Mouse (Mus musculus) kidney, adult 2 months (tissue): ENCODE results near the gene Hoxb5.

Experiments used
- CTCF ChIP-seq: fragments of 200-500 bp; conservative IDR thresholded peaks from 2 replicates; pipeline ENCODE4 v1.5.1; 2011; ENCODE audit warnings: low read depth, mild to moderate bottlenecking, control low read depth, low read length, moderate library complexity, mixed read lengths; ENCODE audit not compliant: insufficient read depth, insufficient read length
- POLR2A ChIP-seq: fragments of 200-500 bp; IDR thresholded peaks from one replicate; pipeline ENCODE4 v1.6.1; 2011; ENCODE audit warnings: low read depth, low read length, control low read depth

- TF ChIP-seq CTCF = no peak
- no peak for TF ChIP-seq POLR2A
Measured at GRCm38 (mm10) chr11:96265954-96266353, 37.2 kb upstream of the Hoxb5 start.
